Mouse (Mus musculus) kidney, postnatal 4 days (tissue): Measurements from ENCODE around the gene Panx1.
A peak's percentile ranks its signal among the peaks of the same experiment; 100 is the strongest.

Experiments
- DNase-seq, 2 experiments: peaks; one replicate each; pipeline ENCODE4 v3.0.0; 2021; ENCODE audit warnings: mixed read lengths in 2 of 2

Gene Panx1

DNA sequence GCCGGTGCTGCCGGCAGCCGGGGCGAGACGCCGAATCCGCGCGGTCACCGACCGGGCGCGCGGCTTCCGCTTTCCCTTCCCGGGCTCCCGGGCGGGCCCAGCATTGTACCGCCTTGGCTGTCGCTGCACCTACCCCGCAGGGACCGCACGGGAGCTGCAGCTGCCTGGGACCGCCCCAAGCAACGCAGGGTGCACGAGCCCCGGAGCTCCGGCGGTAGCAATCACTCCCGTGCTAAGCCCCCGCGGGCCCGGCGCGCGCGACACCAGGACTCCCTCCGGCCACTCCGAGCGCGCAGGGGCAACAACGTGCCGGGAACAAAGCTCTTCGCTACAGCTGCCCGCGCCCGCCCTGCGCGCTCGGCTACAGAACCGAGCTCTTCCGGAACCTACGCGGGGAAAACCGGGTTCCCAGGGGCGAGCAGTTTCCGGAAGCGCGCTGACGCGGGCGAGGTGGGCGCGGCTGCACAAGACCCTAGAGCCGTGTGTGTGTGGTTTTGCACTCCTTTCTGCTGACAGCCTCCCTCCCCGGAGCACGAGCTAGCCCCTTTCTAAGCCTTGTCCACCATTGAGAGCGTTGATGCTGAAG is at the start of gene Panx1:
TSS of gene Panx1 (minus strand) at position 395 of the 586 bp plus-strand sequence.
- peak; percentile 77 to 85 for DNase-seq

DNA sequence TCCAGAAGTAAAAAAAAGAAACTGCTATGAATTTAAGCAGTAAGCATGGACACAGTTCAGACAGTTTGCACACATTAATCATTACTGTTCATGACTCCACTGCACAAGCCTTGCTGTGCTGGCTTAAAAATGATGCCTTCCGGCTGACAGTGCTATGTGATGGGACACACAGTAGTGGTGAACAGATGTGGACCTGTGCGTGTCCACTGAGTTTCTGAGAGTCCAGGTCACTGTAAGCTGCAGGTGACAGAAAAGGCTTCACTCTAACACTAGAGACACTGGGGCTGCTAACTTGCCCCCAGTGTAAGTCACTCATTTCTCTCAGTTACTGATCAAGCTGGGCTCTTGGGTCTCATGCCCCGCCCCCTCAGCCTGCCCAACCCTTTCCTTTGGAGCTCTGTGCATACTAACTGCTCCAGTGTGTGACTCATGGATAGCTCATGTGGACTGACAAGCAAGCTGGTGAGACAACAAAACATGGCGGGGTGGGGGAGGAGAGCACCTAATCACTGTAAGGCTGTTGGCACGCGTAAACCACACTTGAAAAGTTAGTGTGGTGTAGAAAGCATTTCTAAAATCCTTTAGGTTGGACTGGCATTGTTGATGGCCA is 23.5 kb upstream of the Panx1 start:
- DNase-seq, result peak; percentile 59 to 70

DNA sequence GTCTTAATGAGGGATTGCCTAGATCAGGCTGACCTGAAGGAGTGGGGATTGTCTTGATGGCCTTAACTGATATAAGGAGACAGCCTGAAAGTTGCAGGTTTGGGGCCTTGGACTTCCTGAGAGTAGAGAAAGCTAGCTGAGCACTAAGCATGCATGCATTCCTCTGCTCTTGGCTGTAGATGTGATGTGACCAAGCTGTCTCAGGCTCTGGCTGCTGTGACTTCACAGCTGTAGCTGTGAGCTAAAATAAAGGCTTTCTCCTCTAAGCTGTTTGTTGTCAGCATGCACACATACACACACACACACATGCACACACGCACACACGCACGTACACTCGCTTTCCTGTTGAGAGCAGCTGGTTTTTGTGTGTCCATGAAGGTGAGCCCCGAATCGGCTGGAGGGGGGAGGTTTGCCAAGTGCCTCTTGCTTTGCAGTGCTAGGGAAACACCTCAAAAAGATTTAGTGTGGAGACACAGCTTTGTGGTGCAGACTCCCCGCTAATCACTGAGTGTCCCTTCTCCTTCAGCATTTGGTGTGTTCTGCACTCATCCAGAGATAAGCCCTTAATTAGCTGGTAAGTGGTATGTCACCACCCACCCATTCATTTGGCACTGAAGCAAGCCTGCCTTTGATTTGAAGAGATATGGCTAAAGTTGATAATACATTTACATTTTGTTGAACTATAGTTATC is 22.9 kb upstream of the Panx1 start:
- no peak for DNase-seq

DNA sequence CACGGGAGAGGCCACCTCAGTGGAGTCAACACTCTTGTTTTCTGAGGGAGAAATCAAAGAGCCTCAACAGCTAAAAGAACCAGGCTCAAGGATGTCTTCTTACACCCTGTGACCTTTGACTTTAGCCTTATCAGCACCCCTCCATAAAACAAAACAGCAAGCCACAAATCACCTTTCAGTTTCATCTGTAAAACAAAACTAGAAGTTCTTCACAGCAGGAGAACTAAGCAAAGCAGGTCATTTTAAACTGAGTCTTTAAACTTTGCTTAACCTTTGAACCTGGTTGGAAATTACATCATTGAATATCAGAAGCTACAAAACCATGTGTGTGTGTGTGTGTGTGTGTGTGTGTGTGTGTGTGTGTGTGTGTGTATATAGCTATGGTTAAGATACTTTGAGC is 18.9 kb upstream of the Panx1 start:
- DNase-seq, result no peak

DNA sequence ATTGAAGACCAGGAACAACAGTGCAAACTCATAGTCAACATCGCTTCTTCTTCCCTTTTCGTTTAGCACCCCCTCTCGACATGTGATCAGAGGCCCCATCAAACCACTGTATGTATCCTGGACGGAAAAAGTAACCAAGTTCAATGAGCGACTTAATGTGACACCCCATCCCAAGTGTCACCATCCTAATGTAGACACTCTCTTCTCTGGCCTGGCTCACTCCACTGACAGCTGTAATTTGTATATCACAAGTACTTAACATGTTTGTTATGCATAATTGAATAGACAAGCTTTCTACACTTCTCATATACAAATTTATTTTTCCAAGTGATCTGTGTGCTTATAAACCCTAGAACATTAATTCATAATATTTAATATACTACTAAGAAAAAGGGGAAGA is 15.6 kb upstream of the Panx1 start:
- no peak for DNase-seq

DNA sequence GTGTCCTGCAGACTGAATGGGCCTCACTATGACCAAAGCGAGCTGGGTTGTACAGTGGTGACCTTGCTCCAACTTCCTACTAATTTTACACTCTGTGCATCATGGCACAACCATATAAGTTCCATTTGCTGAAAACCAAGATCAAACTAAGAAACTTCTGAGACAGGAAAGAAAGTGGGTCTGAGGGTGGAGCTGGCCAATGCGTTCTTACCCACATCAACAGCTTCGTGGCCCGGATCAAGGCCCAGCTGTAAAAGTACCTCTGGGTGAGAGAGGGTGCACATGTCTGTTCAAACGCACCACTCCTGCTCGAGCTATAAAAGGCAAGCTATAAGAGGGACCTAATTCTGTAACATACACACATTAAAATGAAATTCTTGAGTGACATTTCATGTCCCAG is 14.7 kb upstream of the Panx1 start:
- DNase-seq, result no peak

DNA sequence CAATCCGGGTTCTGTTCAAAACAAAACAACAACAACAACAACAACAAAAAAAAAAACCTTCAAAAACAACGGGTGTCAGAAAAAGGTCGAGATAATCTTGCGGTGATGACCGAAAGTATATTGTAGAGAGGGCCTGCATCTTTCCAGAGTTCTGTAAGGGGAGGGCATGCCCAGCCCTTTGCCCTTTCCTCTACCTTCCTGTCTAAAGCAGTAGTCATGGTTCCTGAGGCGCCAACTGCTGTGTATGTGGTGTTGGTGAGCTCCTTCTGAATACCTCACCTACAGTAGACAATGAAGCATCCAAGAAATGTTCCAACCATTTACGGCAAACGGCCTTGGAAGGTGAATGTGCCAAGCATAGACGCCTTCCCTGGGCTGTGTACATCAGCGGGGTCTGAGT is 462 bp upstream of the Panx1 start:
- DNase-seq, result no peak

DNA sequence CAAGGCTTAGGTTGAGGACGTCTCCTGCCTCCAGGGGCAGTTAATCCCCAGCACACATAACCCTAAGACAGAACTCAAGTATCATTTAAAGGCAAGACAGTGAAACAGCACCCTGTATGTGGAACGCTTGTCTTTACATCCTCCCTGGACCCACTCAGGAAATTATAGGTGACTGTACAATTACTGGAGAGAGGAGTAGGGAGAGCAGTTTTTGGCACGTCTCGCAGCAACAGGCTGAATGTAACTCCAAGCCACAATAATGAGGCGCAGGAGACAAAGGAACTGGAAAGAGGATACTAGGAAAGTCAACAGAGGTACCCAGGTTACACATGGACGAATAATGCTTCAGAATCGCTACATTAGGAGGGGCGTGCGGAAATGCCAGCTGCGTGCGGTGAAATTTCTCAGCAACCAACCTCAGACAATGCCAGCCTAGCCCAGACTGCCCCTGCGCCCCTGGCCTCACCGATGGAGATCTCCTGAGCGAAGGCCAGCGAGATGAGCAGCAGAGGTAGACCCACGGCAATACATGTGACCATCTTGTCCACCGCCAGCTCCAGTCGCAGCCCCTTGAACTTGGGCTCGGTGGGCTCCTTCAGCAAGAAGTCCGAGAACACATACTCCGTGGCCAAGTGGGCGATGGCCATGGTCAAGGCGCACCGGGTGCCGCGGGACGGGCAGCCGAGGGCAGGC is 741 bp downstream of the Panx1 start:
- DNase-seq, result no peak

DNA sequence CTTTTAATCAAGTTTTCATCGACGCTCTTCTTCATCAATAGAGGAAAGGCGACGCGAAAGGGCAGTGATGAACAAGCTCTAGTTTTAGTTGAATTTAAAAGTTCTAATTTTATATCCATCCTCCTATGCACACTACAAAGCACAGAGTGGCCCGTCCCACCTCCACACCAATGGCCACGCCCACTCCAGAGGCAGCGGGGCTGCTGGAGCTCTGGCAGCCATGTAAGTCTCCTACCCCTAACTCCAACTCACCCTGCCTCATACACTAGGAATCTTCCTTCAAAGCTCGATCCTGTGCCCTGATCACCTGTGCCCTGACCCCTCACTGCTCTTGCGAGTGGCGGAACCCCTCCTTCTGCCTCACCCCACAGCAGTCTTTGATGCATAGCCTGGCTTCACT is 3.7 kb downstream of the Panx1 start:
- no peak for DNase-seq

DNA sequence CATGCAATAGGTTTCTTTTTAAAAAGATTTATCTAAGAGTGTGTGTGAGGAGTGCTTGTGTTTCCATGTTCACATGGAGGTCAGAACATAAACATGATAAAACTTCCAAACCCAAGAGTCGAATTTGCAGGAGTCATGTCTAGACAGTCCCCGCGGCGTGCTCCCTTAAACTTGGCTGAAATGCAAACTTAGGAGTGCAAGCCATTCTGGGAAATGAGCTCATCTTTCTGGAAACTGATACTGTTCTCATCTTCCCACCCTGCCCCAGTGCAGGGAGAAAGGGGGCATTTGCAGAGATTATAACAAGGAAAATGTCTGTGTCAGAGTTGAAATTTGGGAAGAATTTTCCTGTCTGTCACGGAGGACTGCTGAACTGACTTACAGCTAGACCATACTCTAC is 5.4 kb downstream of the Panx1 start:
- DNase-seq, result no peak

DNA sequence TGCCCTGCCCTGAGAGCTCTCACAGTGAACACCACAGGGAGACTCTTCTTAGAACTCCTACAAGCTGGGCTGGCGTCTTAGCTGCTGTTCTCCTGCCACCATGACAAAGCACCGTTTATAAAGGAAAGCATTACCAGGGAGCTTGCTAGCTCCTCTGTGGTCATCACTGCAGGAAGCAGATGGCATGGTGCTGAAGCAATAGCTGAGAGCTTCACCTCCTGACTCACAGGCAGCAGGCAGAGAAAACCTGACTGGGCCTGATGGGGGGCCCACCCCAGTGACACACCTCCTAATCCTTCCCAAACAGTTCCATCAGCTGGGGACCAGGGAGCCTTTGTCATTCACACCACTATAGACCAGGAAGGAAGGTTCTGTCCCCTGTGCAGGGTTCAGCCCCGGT is 7.6 kb downstream of the Panx1 start:
- no peak for DNase-seq

DNA sequence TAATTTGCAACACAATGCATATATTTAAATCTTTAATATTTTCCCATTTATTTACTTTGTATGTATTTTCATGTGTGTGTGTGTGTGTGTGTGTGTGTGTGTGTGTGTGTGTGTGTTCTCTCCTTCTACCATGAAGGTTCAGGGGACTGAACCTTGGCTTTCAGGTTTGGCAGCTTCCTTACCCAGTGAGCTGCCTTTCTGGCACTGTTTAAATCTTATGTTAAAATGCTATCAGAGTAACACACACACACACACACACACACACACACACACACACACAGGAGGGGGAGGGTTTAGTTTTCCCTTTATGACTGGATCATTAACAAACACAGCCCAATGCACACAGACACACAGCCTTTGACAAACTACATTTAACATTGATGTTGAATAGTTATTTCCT is 8.0 kb downstream of the Panx1 start:
- no peak for DNase-seq

DNA sequence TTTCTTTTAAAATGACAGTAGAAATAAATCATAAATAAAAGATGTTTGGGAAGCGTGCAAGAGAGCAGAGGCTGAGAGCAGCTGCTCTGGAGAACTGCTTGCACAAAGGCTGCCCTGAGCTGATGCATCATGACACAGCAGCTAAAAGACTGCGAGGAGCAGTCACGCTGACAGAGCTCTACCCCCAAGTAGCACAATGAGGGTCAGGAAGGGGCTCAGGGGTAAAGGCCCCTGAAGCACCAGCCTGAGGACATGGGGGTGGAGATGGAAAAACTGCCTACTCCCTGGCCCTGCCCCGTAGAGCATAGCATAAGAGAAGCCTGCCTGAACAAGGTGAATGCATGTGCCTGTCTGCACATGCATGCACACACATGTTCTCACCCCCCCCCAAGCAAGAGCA is 8.5 kb downstream of the Panx1 start:
- no peak for DNase-seq

DNA sequence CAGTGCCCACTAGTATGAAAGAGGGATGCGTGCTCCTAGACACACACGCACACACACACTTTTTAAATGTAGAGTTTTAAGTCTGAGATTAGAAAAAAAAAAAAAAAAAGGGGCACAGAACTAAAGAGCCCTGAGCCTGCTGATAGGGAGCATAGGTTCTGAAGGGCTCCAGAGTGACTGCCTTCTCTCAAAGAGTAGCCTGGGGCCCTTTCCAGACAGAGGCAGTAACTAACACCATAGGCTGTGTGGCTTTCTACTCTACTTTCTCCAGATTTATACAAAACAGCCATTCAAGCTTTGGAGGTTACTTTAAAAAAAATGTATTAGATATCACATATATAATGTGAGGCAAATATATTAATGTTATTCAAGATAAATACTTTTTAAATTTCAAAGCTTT is 8.9 kb downstream of the Panx1 start:
- DNase-seq, result no peak

DNA sequence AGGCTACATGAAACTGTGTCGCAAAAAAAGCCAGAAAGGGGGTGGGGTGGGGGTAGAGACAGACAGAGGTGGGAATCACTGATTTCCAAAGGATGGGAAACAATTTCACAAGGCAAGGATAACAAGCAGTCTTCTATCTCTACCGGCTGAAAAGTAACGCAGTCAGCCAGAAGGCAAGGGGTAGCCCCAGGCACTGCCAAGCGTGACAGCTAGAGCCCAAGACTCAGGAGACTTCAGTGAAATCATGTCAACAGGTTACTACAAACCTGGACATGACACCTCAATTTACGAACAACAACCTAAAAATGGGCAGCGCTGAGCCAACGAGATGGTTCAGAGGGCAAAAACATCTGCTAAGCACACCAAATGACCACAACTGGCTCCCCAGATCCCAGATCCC is 9.3 kb downstream of the Panx1 start:
- no peak for DNase-seq

DNA sequence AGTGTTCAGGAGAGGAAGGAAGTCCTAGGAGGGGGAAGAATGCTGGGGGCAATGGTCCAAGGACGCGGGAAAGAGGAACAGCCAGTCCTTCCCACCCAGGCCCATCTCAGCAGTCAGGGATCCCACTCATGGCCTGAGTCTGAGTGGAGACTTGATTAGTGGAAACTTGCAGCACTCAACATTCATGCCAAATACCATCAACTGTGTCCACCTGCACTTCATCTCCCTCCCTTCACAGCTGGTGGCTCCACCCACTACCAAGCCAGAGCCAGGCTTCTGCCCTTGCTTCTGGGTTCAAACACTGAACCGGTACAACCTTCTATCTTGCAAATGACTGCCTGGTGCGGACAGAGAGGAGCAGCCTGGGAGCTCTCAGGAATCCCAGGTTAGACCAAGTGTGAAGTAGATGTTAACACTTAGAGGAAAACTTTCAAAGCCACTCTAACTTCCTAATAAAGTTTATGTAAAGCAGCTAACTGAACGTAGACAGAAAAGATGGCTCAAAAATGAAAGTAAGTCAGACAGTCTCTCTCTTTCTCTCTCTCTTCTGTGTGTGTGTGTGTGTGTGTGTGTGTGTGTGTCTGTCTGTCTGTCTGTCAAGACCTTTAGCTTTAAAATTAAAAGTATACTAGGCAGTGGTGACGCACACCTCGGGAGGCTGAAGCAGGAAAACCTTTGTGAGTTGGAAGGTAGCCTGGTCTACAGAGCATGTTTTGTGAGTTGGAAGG is 10.6 kb downstream of the Panx1 start:
- peak in 1 of 2 experiments; percentile 39 for DNase-seq

DNA sequence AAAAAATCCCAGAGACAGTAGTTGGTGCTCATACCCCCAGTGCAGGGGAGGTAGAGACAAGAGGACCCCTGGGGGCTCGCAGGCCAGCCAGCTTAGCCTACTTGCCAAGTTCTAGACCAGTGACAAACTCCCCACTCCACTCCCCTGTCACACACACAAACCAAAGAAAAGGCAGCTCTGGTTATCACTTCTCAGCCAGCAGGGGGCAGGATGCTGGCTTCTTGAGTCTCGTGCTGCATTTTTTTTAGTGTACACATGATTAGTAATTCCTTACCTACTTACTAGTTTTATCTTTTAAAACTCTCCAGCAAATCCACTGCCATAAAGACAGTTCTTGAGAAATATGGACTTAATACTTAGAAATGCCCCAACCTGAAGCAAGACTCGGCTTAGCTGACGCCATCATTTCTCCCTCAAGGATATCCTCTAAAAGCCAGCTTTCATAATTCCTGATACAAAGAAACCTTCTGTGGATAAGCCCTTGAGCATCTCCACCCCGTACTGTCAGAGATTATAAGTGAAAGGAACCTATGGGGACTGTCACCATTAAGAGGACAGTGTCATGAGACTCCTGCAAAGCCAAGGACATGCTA is 11.6 kb downstream of the Panx1 start:
- peak; percentile 45 to 64 for DNase-seq

DNA sequence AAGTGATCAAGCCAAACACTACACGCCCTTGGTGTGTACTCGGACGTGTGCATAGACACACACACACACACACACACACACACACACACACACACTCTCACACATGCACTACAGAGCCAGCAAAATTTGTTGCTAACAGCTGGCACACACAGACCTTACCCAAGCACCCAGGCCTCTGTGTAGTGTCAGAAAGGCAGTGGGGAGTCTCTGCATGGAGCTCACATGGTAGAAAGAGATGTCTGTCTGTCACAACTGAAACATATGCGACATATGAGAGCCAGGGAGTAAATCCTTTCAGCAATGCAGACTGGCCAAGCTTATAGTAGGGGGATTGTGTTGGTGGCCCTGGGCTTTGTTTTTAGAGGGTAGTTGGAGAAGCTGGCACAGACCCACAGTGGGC is 12.5 kb downstream of the Panx1 start:
- no peak for DNase-seq

DNA sequence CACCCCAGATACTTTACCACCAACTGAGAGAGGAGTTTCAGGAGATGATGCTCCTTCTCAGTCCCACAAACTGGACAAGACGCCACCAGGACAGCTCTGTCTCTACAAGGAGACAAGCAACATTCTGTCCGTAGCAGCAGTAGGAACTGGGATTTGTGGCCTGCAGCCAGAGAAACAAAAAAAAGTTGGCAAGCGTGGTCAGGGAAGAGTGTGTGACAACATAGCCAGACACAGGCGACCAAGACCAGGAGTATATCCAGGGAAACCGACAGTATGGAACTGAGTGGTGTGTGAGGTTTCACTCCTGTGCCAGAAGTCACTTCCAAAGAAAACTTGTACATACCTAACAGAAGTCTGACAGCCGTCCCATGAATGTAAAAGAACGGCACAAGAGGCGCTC is 14.5 kb downstream of the Panx1 start:
- peak; percentile 74 for DNase-seq

DNA sequence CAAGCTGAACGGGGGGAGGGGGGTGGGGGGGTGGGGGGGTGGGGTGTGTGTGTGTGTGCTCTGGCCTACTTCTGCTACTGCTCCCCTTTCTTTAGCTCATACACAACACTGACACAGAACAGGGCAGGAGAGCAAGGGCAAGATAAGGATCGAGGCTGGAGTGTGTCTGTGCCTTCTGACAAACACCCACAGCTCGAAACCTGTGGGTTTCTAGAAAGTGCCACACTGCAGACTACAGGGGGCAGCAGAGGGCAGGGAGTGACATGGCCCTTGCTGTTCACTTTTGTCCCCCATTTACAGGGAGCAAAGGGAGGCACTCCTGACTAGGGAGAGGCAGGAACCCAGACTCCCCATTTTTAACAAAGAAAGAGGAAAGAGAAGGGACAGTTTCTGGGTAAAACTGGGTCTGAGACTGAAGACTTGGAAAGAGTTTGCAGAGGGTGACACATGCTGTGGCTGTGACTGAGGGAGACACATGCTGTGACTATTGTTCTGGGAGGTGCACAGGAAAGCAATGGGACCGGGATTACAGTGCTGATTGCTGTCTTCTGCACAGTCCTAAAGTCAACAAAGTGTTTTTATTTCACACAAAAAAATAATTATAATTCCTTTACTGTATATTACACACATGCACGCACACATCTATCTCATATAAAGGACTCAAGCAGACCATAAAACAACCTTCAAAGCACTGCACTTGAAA is 16.1 kb downstream of the Panx1 start:
- peak; percentile 76 to 78 for DNase-seq

DNA sequence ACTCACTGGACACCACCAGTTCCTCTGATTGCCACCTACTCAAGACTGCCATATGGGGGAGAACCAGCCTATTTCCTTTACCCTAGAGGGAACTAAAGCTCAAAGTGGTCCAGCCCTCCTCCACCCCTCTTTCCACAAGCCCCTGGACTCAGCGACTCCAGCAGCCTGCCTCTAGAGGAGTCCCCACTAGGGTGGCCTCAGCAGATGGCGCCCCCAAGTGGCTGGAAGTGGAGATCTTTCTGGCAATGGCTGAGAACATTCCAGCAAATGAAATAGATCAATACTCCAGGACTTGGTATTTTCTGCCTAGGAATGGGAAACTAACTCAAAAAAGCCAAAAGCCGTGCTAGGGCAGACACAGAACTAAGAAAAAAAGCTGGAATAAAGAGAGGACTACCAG is 17.6 kb downstream of the Panx1 start:
- DNase-seq, result no peak

DNA sequence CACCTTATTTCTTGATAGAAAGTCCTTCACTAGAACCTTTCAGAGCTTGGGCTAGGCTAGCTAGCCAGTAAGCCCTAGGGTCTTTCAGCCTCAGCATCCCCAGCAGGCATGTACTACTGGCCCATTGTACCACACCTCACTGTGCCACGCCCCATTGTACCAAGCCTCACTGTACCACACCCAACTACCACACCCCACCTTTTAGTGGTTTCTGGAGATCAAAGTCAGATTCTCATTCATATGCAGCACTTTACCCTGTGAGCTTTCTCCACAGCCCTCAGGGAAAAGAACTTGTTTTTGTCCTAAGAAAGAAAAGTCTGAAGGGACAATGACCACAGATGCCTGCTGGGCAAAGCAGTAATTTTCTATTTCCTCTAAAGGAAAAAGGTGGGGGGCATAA is 22.2 kb downstream of the Panx1 start:
- no peak for DNase-seq
